Mouse (Mus musculus) limb, embryonic 14.5 days (tissue): ENCODE data around the gene Hnrnpd. TPM values are rescaled to one million over a fixed set of nuclear protein-coding genes. Genes with fewer than 3 reads are reported as not detected.

Experiments
- ATAC-seq: fragments of 200-750 bp; cut with Nextera tagmentation; 2 replicates; pipeline ENCODE4 v1.8.0; 2017; ENCODE audit warnings: low read depth, moderate number of reproducible peaks, moderate TSS enrichment; ENCODE audit not compliant: low FRiP score
- DNase-seq: peaks from one replicate; pipeline ENCODE4 v3.0.0-alpha.2; 2015; ENCODE audit warnings: low spot score
- H3K27ac ChIP-seq: fragments of 300-500 bp; sonication (generic); replicated peaks from 2 replicates; pipeline ENCODE4 v1.5.1; 2014; ENCODE audit warnings: low read depth, mild to moderate bottlenecking, low read length, moderate library complexity, mixed read lengths
- H3K27me3 ChIP-seq: fragments of 300-500 bp; sonication (generic); 2 replicates; pipeline ENCODE4 v1.6.1; 2014; ENCODE audit warnings: low read length, mixed read lengths; ENCODE audit not compliant: control insufficient read depth, insufficient read depth
- H3K36me3 ChIP-seq: fragments of 300-500 bp; sonication (generic); 2 replicates; pipeline ENCODE4 v1.6.1; 2014; ENCODE audit warnings: mild to moderate bottlenecking, low read length, moderate library complexity, mixed read lengths; ENCODE audit not compliant: control insufficient read depth, insufficient read depth
- H3K4me1 ChIP-seq: fragments of 300-500 bp; sonication (generic); 2 replicates; pipeline ENCODE4 v1.6.1; 2014; ENCODE audit warnings: antibody characterized with exemption, low read length, mixed read lengths; ENCODE audit not compliant: control insufficient read depth, insufficient read depth
- H3K4me2 ChIP-seq: fragments of 300-500 bp; sonication (generic); replicated peaks from 2 replicates; pipeline ENCODE4 v1.6.1; 2014; ENCODE audit warnings: low read depth, mild to moderate bottlenecking, low read length, moderate library complexity; ENCODE audit not compliant: severe bottlenecking
- H3K4me3 ChIP-seq: fragments of 300-500 bp; sonication (generic); replicated peaks from 2 replicates; pipeline ENCODE4 v1.5.1; 2014; ENCODE audit warnings: low read length
- H3K9ac ChIP-seq: fragments of 300-500 bp; sonication (generic); 2 replicates; pipeline ENCODE4 v1.6.1; 2014; ENCODE audit warnings: mild to moderate bottlenecking, low read depth, low read length, moderate library complexity; ENCODE audit not compliant: severe bottlenecking
- H3K9me3 ChIP-seq: fragments of 300-500 bp; sonication (generic); 2 replicates; pipeline ENCODE4 v1.6.1; 2016; ENCODE audit warnings: low read length; ENCODE audit not compliant: control insufficient read depth
- POLR2A ChIP-seq: fragments of 200-500 bp; IDR thresholded peaks from 2 replicates; pipeline ENCODE4 v1.8.0; 2012; ENCODE audit warnings: inconsistent platforms, mild to moderate bottlenecking, moderate library complexity, borderline replicate concordance; ENCODE audit not compliant: insufficient read depth, insufficient read length; ENCODE audit errors: extremely low read depth
- WGBS: fragments of 180-500 bp; shearing (Covaris S2); extraction: QIAGEN DNeasy Blood & Tissue Kit; methylation state at CpG from one replicate; pipeline ENCODE4 v1.1.7; 2014; 5-methylcytosine and 5-hydroxymethylcytosine counted together
- polyA plus RNA-seq, 2 experiments: library from polyadenylated mRNA; depleted of rRNA in 1 of 2; stranded (reverse) in 1 of 2; unstranded in 1 of 2; fragments of >200 nt; fragmentation: Nextera tagmentation in 1 of 2; extraction: Ambion mirVana in 1 of 2; gene quantifications; 2 replicates each; pipeline versions ENCODE4 v1.2.1 to v1.2.3; 2012 to 2014

Hnrnpd gene
- polyA plus RNA-seq, 2 experiments, result 168 to 369 TPM

- no peaks in the 10 kb centered on the region for H3K27me3 ChIP-seq
- TF ChIP-seq POLR2A, result no peak
- H3K4me1 ChIP-seq, result no peaks in the 10 kb centered on the region
- DNase-seq (peak; percentile 14), ATAC-seq (no peak)
- no peak overlapping the region for H3K4me2 ChIP-seq
- H3K9me3 ChIP-seq, result 0 out of 2 replicates have a peak, but pooled peaks cover 7% of the 10 kb centered on the region
- WGBS, result 63% methylated on average over 10 of the region's 10 CpGs
- H3K27ac ChIP-seq, result no peak overlapping the region
- H3K9ac ChIP-seq, result no peak overlapping the region
- H3K36me3 ChIP-seq, result no peaks in the 10 kb centered on the region
- H3K4me3 ChIP-seq, result no peak overlapping the region
Observed at GRCm38 (mm10) chr5:99941776-99942502, 36.8 kb downstream of the Hnrnpd start.

- no peaks in the 10 kb centered on the region for H3K27me3 ChIP-seq
Observed at GRCm38 (mm10) chr5:99941273-99941672, 37.5 kb downstream of the Hnrnpd start.

GRCm38 (mm10) chr5:99939440-99939839, 39.3 kb downstream of the Hnrnpd start:
- ATAC-seq, result no peak

More at GRCm38 (mm10) chr5:99941273-99941672, 37.5 kb downstream of the Hnrnpd start:
- Histone ChIP-seq H3K4me3 (no peak overlapping the region), H3K9ac (no peak overlapping the region), H3K27ac (no peak overlapping the region), H3K36me3 (no peaks in the 10 kb centered on the region), H3K9me3 (0 out of 2 replicates have a peak, but pooled peaks cover 7% of the 10 kb centered on the region), H3K4me2 (no peak overlapping the region), H3K4me1 (no peaks in the 10 kb centered on the region)
- DNase-seq (no peak), ATAC-seq (no peak)
- WGBS, result 85% methylated on average over 10 of the region's 10 CpGs
- no peak for TF ChIP-seq POLR2A

GRCm38 (mm10) chr5:99931910-99932309, 46.8 kb downstream of the Hnrnpd start:
- TF ChIP-seq POLR2A, result no peak
- ATAC-seq (no peak), DNase-seq (no peak)
- WGBS, result 79% methylated on average over 6 of the region's 6 CpGs
- Histone ChIP-seq H3K9me3 (no peaks in the 10 kb centered on the region), H3K4me1 (no peaks in the 10 kb centered on the region), H3K27ac (no peak overlapping the region), H3K36me3 (no peaks in the 10 kb centered on the region), H3K9ac (no peak overlapping the region), H3K4me2 (no peak overlapping the region), H3K4me3 (no peak overlapping the region), H3K27me3 (no peaks in the 10 kb centered on the region)

More at GRCm38 (mm10) chr5:99939440-99939839, 39.3 kb downstream of the Hnrnpd start:
- Histone ChIP-seq H3K36me3 (no peaks in the 10 kb centered on the region), H3K4me1 (no peaks in the 10 kb centered on the region), H3K27ac (no peak overlapping the region), H3K4me2 (no peak overlapping the region), H3K4me3 (no peak overlapping the region), H3K9ac (no peak overlapping the region), H3K9me3 (0 out of 2 replicates have a peak, but pooled peaks cover 2% of the 10 kb centered on the region), H3K27me3 (no peaks in the 10 kb centered on the region)
- WGBS, result 73% methylated on average over 3 of the region's 3 CpGs
- DNase-seq, result no peak
- no peak for TF ChIP-seq POLR2A

GRCm38 (mm10) chr5:99927951-99928350, 50.8 kb downstream of the Hnrnpd start:
- no peaks in the 10 kb centered on the region for H3K9me3 ChIP-seq
- no peaks in the 10 kb centered on the region for H3K36me3 ChIP-seq
- WGBS, result 50% methylated on average over 4 of the region's 4 CpGs
- TF ChIP-seq POLR2A, result no peak
- no peak overlapping the region for H3K9ac ChIP-seq
- no peak overlapping the region for H3K27ac ChIP-seq
- H3K4me2 ChIP-seq, result no peak overlapping the region
- H3K4me3 ChIP-seq, result no peak overlapping the region
- DNase-seq, result peak; percentile 33
- no peaks in the 10 kb centered on the region for H3K27me3 ChIP-seq
- no peaks in the 10 kb centered on the region for H3K4me1 ChIP-seq
- no peak for ATAC-seq
